Mouse (Mus musculus): ENCODE data around the gene Pkp4.

DNA sequence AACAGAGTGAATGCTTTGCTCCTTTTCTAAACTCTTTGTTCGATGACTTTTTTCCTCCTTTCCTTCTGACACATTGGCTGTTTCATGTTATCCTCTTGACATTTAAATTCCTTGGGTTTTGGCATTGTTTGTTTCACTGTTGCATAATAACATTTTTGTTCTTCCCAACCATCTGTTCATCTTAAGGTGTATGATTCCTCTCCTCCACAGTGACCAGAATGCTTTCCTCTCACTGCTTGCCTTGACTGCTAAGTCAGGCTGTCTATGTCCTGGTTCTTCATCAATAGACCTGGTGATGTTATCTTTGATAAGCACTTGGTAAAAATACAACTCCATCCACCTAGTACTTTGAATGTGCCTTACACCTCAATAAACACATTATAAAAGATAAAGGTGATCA lies 52.2 kb downstream of the Pkp4 start:
- TF ChIP-seq CTCF (IDR thresholded peaks at IDR 0.05; ENCODE audit: low read depth), result no peak
- TF ChIP-seq EP300 (IDR thresholded peaks at IDR 0.05; ENCODE audit: low read depth), result no peak
